Mouse (Mus musculus): ENCODE data around the gene Serbp1. TPM values are rescaled to one million over a fixed set of nuclear protein-coding genes. Genes with fewer than 3 reads are reported as not detected.

Serbp1 gene
- polyA plus RNA-seq, 1 experiment from 2014 or later, result 340 TPM

DNA sequence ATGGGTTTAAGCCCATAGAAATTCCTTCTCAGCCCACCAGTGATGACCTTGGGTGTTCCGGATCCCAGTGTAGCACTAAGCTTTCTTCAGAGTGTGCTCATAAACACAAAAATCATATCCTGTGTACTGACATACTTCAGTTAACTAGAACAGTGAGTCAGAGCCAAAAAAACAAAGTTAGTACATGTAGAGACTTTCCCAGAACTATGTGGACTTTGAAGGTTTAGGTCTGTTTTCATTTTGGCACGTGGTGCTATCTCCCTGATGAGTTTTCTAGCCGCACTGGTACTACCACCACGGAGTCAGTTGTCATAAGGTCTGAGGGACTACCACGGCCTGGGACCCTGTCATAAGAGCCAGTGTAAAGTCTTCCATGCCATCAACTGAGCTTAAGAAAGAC lies 6.5 kb downstream of the Serbp1 start:
- Histone ChIP-seq H3K4me2 (ENCODE audit: low read length) (no peak overlapping the region), H3K9ac (ENCODE audit: low read length) (no peak overlapping the region), H3K4me3 (ENCODE audit: low read depth, low read length) (no peak overlapping the region), H3K9me3 (replicated peaks; ENCODE audit: control insufficient read depth, low read length) (no peaks in the 10 kb centered on the region), H3K4me1 (ENCODE audit: control insufficient read depth, insufficient read depth, low read length) (no peaks in the 10 kb centered on the region), H3K36me3 (ENCODE audit: control insufficient read depth, insufficient read depth, low read length) (no peaks in the 10 kb centered on the region), H3K27ac (ENCODE audit: low read depth, low read length) (no peak overlapping the region), H3K27me3 (replicated peaks; ENCODE audit: control insufficient read depth, insufficient read depth, low read length) (no peaks in the 10 kb centered on the region)
- DNase-seq (ENCODE audit: low spot score), result no peak
- no peak for ATAC-seq
- 90% methylated on average over 5 of the region's 5 CpGs for WGBS

DNA sequence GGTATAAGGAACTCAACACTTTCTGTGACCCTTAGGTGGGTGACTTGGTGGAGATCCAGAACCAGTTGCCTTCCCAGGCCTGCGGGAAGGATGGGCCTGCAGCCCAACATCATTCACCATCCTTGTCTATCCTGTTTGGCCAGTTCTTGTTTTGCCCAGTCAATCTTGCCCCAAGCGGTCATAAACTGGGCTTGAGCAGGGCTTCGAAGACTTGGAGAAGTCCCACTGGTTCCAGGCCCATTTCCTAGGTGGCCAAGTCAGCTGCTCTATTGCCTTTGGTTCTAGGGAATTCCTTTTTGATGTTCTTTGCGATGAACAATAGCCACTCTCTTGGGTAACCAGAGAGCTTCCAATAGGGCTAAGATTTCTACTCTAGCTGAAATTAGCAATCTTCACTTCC lies 13.1 kb downstream of the Serbp1 start:
- Histone ChIP-seq H3K4me2 (ENCODE audit: low read length) (no peak overlapping the region), H3K9me3 (replicated peaks; ENCODE audit: control insufficient read depth, low read length) (no peaks in the 10 kb centered on the region), H3K27ac (ENCODE audit: low read depth, low read length) (no peak overlapping the region), H3K9ac (ENCODE audit: low read length) (no peak overlapping the region), H3K4me3 (ENCODE audit: low read depth, low read length) (no peak overlapping the region), H3K4me1 (ENCODE audit: control insufficient read depth, insufficient read depth, low read length) (no peaks in the 10 kb centered on the region), H3K27me3 (replicated peaks; ENCODE audit: control insufficient read depth, insufficient read depth, low read length) (no peaks in the 10 kb centered on the region), H3K36me3 (ENCODE audit: control insufficient read depth, insufficient read depth, low read length) (no peaks in the 10 kb centered on the region)
- no peak for ATAC-seq
- no peak for DNase-seq (ENCODE audit: low spot score)
- 86% methylated on average over 4 of the region's 4 CpGs for WGBS

DNA sequence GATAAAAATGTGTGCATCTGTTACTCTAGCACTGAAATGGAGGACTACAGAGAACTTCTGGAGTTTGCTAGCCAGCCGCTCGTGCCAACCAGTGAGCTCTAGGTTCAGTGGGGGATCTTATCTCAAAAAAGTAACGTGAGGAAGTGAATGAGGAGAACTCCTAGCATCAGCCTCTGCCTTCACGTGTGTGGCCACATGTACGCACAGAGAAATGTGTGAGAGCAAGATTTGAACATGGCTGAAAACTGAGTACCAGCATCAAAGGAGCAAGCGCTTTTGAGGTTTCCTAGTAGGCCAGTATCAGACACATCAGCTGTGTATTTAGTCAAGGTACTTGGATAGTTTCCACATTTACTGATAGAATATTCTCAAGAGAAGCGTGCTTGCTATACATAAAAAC lies 27.0 kb downstream of the Serbp1 start:
- no peak for DNase-seq (ENCODE audit: low spot score)
- no peak overlapping the region for H3K4me3 ChIP-seq (ENCODE audit: low read depth, low read length)
- H3K4me1 ChIP-seq (ENCODE audit: control insufficient read depth, insufficient read depth, low read length), result peaks cover 11% of the 10 kb centered on the region; the same call in 1 of the 2 replicates
- H3K9me3 ChIP-seq (replicated peaks; ENCODE audit: control insufficient read depth, low read length), result no peaks in the 10 kb centered on the region
- 91% methylated on average over 7 of the region's 7 CpGs for WGBS
- ATAC-seq, result no peak
- H3K4me2 ChIP-seq (ENCODE audit: low read length), result no peak overlapping the region
- no peaks in the 10 kb centered on the region for H3K27me3 ChIP-seq (replicated peaks; ENCODE audit: control insufficient read depth, insufficient read depth, low read length)
- no peak overlapping the region for H3K9ac ChIP-seq (ENCODE audit: low read length)
- H3K36me3 ChIP-seq (ENCODE audit: control insufficient read depth, insufficient read depth, low read length), result no peaks in the 10 kb centered on the region
- no peak overlapping the region for H3K27ac ChIP-seq (ENCODE audit: low read depth, low read length)

DNA sequence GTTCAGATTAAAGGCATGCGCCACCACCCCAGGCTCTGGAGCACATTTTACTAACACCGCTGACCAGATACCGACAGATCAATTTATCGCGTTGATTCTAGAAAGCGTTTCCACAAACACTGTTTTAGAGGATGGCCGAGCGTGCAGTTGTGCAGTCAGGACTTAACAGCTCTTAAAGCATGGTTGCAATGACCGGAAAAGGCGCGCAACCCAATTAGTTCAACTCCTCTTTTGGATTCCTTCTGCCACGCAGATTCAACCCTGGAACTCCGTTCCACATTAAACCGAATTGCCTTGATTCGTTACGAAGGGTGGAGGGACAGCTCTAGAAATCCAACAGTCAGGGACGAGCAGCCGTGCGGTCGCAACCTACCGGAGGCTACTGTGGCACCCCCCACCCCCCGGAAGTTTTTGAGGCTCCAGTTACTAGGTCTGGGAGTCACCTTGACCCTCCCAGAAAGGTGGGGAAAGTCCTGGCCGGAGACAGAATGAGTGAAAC lies 28.2 kb downstream of the Serbp1 start:
- no peaks in the 10 kb centered on the region for H3K27me3 ChIP-seq (replicated peaks; ENCODE audit: control insufficient read depth, insufficient read depth, low read length)
- H3K36me3 ChIP-seq (ENCODE audit: control insufficient read depth, insufficient read depth, low read length), result no peaks in the 10 kb centered on the region
- peak overlapping the region; percentile 98 for H3K4me3 ChIP-seq (ENCODE audit: low read depth, low read length)
- peak; percentile 60 for ATAC-seq
- peak overlapping the region; percentile 67 for H3K4me2 ChIP-seq (ENCODE audit: low read length)
- H3K4me1 ChIP-seq (ENCODE audit: control insufficient read depth, insufficient read depth, low read length), result peaks cover 14% of the 10 kb centered on the region; the same call in 1 of the 2 replicates
- peak overlapping the region; percentile 60 for H3K9ac ChIP-seq (ENCODE audit: low read length)
- peak; percentile 47 for DNase-seq (ENCODE audit: low spot score)
- H3K9me3 ChIP-seq (replicated peaks; ENCODE audit: control insufficient read depth, low read length), result no peaks in the 10 kb centered on the region
- under 1% methylated on average over 23 of the region's 23 CpGs for WGBS
- H3K27ac ChIP-seq (ENCODE audit: low read depth, low read length), result no peak overlapping the region

DNA sequence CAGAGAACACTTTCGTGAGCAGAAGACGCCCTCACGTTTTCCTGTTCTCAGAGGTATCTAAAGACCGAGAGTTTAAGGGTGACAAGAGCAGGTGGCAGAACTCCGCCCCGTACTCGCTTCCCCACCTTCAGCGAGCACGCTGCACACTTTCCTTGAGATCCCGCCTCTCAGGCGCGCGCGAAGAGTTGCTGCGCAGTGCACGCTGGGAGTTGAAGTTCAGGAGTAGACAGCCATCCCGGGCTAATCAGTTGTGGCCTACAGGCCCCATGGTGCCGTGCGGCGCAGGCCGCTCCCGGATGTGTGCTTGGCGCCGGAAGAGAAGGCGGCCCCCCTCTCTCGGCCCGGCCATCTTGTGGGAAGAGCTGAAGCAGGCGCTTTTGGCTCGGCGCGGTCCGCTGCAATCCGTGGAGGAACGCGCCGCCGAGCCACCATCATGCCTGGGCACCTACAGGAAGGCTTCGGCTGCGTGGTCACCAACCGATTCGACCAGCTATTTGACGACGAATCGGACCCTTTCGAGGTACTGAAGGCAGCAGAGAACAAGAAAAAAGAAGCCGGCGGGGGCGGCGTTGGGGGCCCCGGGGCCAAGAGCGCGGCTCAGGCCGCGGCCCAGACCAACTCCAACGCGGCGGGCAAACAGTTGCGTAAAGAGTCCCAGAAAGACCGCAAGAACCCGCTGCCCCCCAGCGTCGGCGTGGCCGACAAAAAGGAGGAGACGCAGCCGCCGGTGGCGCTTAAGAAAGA lies 28.9 kb downstream of the Serbp1 start:
- DNase-seq (ENCODE audit: low spot score) (peak; percentile 99), ATAC-seq (peak; percentile 99)
- Histone ChIP-seq H3K27ac (ENCODE audit: low read depth, low read length) (peak overlapping the region; percentile 92), H3K4me1 (ENCODE audit: control insufficient read depth, insufficient read depth, low read length) (peaks cover 14% of the 10 kb centered on the region; the same call in 1 of the 2 replicates), H3K27me3 (replicated peaks; ENCODE audit: control insufficient read depth, insufficient read depth, low read length) (no peaks in the 10 kb centered on the region), H3K9me3 (replicated peaks; ENCODE audit: control insufficient read depth, low read length) (no peaks in the 10 kb centered on the region), H3K4me3 (ENCODE audit: low read depth, low read length) (peak overlapping the region; percentile 98), H3K9ac (ENCODE audit: low read length) (peak overlapping the region; percentile 98), H3K4me2 (ENCODE audit: low read length) (peak overlapping the region; percentile 70), H3K36me3 (ENCODE audit: control insufficient read depth, insufficient read depth, low read length) (peaks cover 5% of the 10 kb centered on the region)
- WGBS, result under 1% methylated on average over 68 of the region's 68 CpGs

- peaks cover 14% of the 10 kb centered on the region; the same call in 1 of the 2 replicates for H3K4me1 ChIP-seq (ENCODE audit: control insufficient read depth, insufficient read depth, low read length)
- H3K4me2 ChIP-seq (ENCODE audit: low read length), result peak overlapping the region; percentile 70
- peak overlapping the region; percentile 98 for H3K4me3 ChIP-seq (ENCODE audit: low read depth, low read length)
- ATAC-seq, result peak; percentile 58
- under 1% methylated on average over 61 of the region's 65 CpGs for WGBS
- H3K9me3 ChIP-seq (replicated peaks; ENCODE audit: control insufficient read depth, low read length), result no peaks in the 10 kb centered on the region
- H3K27ac ChIP-seq (ENCODE audit: low read depth, low read length), result peak overlapping the region; percentile 92
- peaks cover 10% of the 10 kb centered on the region for H3K36me3 ChIP-seq (ENCODE audit: control insufficient read depth, insufficient read depth, low read length)
- DNase-seq (ENCODE audit: low spot score), result peak; percentile 57
- H3K27me3 ChIP-seq (replicated peaks; ENCODE audit: control insufficient read depth, insufficient read depth, low read length), result no peaks in the 10 kb centered on the region
- peak overlapping the region; percentile 98 for H3K9ac ChIP-seq (ENCODE audit: low read length)
These were observed 29.6 kb downstream of the Serbp1 start for GRCm38 (mm10) chr6:67267408-67268244.

DNA sequence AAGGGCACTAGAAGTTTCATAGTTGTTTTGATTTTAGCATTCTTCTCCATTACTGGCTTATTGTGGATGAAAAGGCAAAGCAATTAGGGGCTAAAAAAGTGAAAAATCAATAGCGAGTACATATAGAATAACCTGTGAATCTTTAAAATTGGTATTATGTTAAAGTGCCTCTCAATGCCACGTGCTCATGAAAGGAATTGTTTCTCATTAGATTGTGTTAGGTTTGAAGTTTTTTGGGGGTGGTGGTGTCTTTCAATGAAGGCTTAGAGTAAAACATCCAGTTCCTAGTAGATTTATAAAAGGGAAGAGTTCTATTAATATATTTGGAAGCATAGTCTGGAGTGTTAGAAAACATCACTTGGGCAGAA lies 30.3 kb downstream of the Serbp1 start:
- no peak for DNase-seq (ENCODE audit: low spot score)
- no peaks in the 10 kb centered on the region for H3K27me3 ChIP-seq (replicated peaks; ENCODE audit: control insufficient read depth, insufficient read depth, low read length)
- H3K9ac ChIP-seq (ENCODE audit: low read length), result peak overlapping the region; percentile 98
- H3K27ac ChIP-seq (ENCODE audit: low read depth, low read length), result no peak overlapping the region
- H3K9me3 ChIP-seq (replicated peaks; ENCODE audit: control insufficient read depth, low read length), result no peaks in the 10 kb centered on the region
- no peak for ATAC-seq
- H3K4me3 ChIP-seq (ENCODE audit: low read depth, low read length), result peak overlapping the region; percentile 98
- WGBS, result 0% methylated on average over 2 of the region's 2 CpGs
- peaks cover 14% of the 10 kb centered on the region; the same call in 1 of the 2 replicates for H3K4me1 ChIP-seq (ENCODE audit: control insufficient read depth, insufficient read depth, low read length)
- H3K4me2 ChIP-seq (ENCODE audit: low read length), result peak overlapping the region; percentile 70
- peaks cover 14% of the 10 kb centered on the region for H3K36me3 ChIP-seq (ENCODE audit: control insufficient read depth, insufficient read depth, low read length)

- Histone ChIP-seq H3K27me3 (replicated peaks; ENCODE audit: control insufficient read depth, insufficient read depth, low read length) (no peaks in the 10 kb centered on the region), H3K4me1 (ENCODE audit: control insufficient read depth, insufficient read depth, low read length) (peaks cover 14% of the 10 kb centered on the region; the same call in 1 of the 2 replicates), H3K4me2 (ENCODE audit: low read length) (peak overlapping the region; percentile 70), H3K4me3 (ENCODE audit: low read depth, low read length) (peak overlapping the region; percentile 98), H3K27ac (ENCODE audit: low read depth, low read length) (no peak overlapping the region), H3K9me3 (replicated peaks; ENCODE audit: control insufficient read depth, low read length) (no peaks in the 10 kb centered on the region), H3K9ac (ENCODE audit: low read length) (0 out of 2 replicates have a peak overlapping the region, but pooled peaks have one; percentile 21), H3K36me3 (ENCODE audit: control insufficient read depth, insufficient read depth, low read length) (peaks cover 20% of the 10 kb centered on the region)
- 14% methylated on average over 1 of the region's 1 CpGs for WGBS
- DNase-seq (ENCODE audit: low spot score), result no peak
- ATAC-seq, result no peak
These were observed 31.0 kb downstream of the Serbp1 start for GRCm38 (mm10) chr6:67268983-67269382.
